Mouse (Mus musculus) left cerebral cortex, postnatal 36 days (tissue): Measurements from ENCODE around the gene Pex6. TPM values are rescaled to one million over a fixed set of nuclear protein-coding genes. Genes with fewer than 3 reads are reported as not detected.

Experiments
- DNase-seq, 2 experiments: peaks; one replicate each; pipeline ENCODE4 v3.0.0; 2021 to 2022; ENCODE audit warnings: low spot score in 2 of 2, mixed read lengths in 1 of 2
- intact Hi-C: fragments of 180-260 bp; cut with DNase I; formaldehyde crosslinking; loops from one replicate; pipeline ENCODE4 v1.15.1; 2025
- total RNA-seq, 2 experiments: library from RNA; stranded (reverse); gene quantifications; 2 replicates each; pipeline ENCODE4 v1.2.3; 2021

Gene Pex6
- total RNA-seq, result 10 to 100 TPM; 50.6 to 52.4 TPM

DNA sequence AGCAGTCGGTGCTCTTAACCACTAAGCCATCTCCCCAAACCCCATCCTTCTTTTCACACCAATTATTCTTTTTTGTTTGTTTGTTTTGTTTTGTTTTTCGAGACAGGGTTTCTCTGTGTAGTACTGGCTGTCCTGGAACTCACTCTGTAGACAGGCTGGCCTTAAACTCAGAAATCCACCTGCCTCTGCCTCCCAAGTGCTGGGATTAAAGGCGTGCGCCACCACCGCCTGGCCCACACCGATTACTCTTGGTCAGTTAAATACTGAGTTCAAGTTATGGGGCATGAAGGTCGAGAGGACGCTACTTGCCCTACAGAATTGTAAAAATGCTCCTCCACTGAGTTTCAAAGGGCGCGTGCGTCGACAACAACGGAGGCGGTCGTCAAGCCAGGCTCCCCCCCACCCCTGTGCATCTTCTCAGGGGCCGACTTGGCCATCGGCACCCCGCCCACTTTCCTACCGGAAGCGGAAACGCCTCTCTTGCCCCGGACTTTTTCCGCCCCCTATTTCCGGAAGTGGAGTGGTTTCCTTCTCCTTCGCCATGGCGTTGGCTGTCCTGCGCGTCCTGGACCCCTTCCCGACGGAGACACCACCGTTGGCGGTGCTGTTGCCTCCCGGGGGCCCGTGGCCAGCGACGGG is at the start of gene Pex6:
Gene Pex6 (plus strand): TSS at position 505 of the 639 bp plus-strand sequence.
- intact Hi-C loops, result loop anchor here (5.0 kb wide), 1 partner anchor 39 kb away; the partner anchor contains the start of gene Rrp36
- DNase-seq, result peak; percentile 92 to 93

- no peak for DNase-seq
- intact Hi-C loops, result no loop called here
Measured at GRCm38 (mm10) chr17:46661981-46662380, 49.3 kb upstream of the Pex6 start.

DNA sequence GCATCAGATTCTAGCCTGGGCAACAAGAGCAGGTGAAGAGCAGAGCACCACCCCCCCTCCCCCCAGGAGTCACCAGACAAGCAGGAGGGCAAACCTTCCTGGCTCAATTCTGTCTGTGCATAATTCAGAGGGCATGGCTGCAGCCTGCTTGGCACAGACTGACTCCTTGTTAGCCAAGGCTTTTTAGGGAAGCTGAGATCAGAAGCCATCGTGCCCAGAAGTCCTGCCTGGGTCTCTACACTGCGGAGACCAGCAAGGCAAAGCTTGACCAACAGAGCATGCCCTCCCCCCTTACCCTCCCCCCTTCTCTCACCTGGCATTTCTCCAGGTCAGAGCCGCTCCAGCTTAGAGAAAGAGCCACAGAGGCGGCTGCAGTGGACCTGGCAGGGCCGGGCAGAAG is 48.5 kb upstream of the Pex6 start:
- DNase-seq, result no peak
- intact Hi-C loops, result no loop called here

DNA sequence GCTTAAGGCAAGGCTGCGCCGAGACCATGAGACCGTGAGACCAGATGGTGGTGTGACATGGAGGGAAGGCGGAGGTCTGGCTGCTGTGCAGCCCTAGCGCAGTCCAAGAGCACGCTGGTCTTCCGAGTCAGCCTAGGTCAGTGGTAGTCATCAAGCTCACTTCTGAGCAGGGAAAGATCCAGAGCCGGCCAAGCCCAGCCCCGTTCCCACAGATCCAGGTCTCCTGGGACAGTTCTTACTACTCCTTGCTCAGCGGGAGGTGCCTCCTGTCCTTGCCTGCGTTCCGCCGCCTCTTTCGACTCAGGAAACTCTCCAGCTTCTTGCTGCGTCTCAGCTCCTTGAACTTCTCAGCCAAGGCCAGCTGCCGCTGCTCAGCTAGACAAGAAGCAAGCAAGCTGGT is 43.6 kb upstream of the Pex6 start:
- intact Hi-C loops, result no loop called here
- DNase-seq, result no peak

DNA sequence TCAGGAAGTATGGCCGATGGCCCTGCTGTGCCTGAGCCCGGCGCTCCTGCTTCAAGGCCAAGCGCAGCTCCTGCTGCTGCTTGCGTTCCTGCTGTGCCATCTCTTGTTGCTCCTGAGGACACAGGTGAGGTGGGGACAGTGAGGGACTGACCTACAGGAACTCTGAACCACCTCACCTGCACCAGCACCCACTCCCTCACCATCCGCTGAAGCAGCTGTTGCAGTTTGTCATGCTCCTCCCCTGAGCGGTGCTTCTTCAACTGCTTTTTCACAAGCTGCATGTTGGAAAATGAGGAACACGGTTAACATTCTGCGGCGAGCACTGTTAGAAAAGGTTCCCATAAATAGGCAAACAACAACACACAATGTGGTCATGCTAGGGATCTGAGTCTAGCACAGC is 41.4 kb upstream of the Pex6 start:
- intact Hi-C loops, result loop anchor here (5.0 kb wide), 1 partner anchor 42 kb away; the partner anchor contains the start of gene Pex6
- DNase-seq, result no peak

DNA sequence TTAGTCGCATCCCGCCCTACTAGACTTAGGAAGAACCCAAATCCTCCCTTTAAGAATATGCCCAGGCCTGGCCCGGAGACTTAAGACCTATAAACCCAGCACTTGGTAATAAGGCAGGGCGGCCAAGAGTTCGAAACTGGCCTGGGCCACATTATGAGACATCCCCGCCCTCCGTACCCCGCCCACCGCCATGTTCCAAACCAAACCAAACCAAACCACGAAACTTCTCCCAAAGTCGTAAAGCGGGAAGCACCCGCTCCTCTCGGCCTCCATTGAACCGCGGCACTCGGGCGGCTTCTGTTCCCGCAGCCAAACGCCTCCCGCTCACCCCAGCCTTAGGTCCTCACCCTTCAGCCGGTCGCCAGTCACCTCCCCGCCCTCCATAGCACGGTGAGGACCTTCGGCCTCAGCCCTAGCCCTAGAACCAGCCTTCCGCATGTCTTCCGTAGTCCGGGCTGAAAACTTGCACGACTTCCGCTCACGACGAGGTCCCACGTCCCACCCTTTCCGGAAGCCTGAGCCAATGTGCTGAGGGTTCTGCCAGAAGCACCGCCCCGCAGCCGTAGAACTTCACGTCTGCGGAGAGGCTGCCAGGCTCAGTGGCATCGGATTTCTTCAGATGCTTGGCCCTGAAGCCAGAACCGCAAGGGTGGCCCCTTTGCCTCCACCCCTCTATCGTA is 37.3 kb upstream of the Pex6 start, which contains the start of gene Rrp36:
Gene Rrp36 (minus strand): TSS at position 503 of the 680 bp plus-strand sequence.
- intact Hi-C loops, result loop anchor here (5.0 kb wide), 1 partner anchor 38 kb away; the partner anchor contains the start of gene Pex6
- peak; percentile 88 to 89 for DNase-seq

DNA sequence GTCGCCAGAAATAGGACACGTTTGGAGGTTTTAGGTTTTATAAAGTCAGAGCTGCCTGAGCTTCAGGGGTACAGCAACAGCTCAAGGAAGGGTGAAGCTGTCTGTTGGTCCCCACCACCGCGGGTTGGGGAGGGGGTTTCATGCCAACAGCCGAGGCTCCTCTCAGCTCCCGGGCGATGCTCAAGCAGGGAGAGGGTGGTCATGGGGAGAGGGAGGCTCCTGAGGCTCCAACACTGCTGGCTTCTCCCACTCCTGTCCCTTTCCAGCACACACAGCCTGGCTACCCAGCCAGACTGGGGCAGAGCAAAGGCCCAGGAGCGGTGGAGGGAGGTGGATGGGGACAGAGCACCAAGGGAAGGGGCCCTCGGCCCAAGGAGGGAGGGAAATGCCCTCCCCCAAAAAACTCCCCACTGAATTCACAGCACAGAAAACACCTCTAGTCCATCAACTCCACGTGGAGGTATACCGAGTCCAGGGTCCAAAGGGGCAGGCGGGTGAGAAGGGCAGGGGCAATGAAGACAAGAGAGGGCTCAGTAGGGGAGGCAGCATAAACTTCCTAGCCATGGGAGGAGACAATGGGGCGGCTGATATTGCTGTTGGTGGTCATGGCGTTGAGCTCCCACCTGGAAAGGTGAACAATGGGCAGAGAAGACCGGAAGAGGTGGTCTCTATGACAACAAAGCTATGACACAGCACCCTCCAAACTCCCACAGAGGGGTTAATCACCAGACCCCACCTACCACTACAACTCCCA is 36.6 kb upstream of the Pex6 start:
- intact Hi-C loops, result loop anchor here (5.0 kb wide), 1 partner anchor 38 kb away; the partner anchor contains the start of gene Pex6
- no peak for DNase-seq

DNA sequence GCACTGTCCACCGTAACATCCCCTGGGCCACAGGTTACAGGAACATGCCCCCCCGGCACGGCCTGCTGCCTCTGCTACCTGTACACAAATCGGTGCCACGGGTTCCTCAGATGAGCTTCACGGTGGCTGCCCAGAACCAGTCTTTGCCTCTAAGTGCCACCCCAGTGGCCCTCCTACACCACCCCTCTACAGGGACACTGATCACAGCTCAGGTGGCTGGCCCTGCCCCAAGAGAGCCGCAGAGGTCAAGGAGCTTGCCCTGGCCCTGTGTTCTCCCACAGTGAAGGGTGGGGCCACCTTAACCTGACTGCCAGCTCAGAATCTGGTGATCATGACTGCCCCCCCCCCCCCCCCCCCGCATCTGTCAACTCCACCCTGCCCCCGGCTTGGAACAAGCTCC is 32.8 kb upstream of the Pex6 start, which contains the start of gene Mea1:
Gene Mea1 (plus strand): TSS at position 378 of the 400 bp plus-strand sequence.
- intact Hi-C loops, result no loop called here

DNA sequence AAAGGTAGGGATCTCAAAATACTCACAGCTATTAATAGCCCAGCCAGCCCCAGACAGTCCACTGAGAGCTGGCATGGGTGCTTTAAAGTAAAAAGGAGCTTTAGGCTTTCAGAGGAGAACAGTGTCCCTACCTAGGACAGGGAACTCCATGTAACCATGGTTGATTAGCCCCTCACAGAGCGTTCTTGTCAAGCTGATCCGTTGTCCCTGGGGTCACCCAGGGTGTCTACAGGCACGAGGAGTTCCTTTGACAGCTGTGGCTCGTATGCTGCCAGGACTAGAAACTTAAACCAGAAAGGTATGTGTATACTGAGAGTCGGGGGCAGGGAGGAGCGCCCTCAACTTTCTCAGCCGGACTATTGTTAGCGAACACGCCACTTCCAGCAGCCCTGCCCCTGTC is 32.4 kb upstream of the Pex6 start:
- no peak for DNase-seq
- intact Hi-C loops, result no loop called here

More for the DNA sequence above, 32.8 kb upstream of the Pex6 start, which contains the start of gene Mea1:
- no peak for DNase-seq

DNA sequence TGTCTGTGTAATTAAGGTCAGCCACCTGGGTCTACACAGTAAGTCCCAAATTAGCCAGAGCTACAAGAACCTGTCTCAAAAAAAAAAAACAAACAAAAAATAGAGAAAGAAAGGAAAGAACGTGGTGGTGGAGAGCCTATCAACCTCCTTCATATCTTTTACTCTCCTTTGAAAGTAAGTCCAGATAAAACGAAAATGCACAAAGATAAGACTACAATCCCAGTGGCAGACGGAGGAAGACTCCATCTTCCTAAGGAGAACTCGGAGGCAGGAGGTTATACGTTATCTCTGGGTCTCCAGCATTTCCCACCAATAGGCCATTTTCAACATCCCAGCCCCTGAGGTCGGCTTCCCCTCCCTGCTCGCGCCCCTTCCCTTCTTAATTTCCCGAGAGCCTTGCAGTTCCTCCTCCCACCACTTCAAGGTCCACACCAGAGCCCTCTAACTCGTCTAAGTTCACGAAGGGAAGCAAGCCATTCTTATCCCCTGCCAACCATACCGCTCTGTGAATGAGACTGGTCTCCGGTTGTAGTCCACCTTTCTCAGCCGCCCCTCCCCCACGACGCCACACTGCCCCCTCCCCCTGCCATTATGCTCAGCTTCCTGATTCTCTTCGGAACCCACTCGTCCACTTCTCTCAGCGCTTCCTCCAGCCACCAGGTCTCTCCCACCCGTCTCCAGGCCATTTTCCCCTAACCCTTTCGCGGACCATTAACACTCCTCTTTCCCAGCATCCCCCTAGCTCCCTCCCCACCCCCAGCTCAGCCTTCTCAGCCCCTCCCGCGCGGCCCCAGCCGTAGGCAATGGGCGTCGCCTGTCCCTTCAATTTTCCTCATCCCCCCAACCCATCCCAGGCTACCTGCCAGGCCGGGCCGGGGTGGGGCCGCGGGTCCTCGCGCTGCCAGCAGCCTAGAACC is 31.2 kb upstream of the Pex6 start:
- no peak for DNase-seq
- intact Hi-C loops, result loop anchor here (2.0 kb wide), 1 partner anchor 33 kb away; the partner anchor contains the start of genes Klc4 and Mrpl2

DNA sequence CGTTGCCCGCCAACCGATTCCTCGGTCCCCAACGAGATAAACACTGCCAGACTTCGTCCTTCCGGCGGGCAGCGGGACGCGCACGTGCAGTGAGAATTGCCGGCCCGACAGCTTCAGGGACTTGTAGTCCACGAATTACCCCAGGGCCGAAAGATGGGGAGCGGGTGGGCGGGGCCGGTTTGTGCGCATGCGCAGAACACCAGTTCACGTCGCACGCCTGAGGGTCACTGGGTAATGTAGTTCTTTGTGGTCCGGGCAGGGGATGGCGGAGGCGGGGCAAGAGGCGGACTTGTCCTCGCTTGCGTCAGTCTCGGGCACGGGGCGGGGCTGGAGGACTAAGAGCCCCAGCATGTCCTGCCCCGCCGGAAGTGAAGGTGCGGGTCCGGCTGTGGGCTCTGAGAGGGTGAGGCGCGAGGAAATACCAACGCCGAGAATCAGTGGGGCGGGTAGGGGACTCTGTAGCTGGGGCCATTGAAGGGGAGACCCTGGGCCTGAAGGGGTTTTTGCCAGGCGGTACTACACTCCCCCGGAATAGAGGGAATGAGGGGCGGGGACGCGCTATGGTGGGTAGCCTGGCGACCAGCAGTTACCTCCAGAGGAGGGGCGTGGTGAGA is 30.4 kb upstream of the Pex6 start, which contains the start of gene Klhdc3:
Gene Klhdc3 (minus strand): TSS at position 155 of the 614 bp plus-strand sequence.
- intact Hi-C loops, result loop anchor here (2.0 kb wide), 1 partner anchor 34 kb away; the partner anchor contains the start of genes Klc4 and Mrpl2
- DNase-seq, result peak; percentile 96 to 97

GRCm38 (mm10) chr17:46681466-46682118 is 29.7 kb upstream of the Pex6 start:
- no peak for DNase-seq
- intact Hi-C loops, result loop anchor here (2.0 kb wide), 1 partner anchor 35 kb away; the partner anchor contains the start of genes Klc4 and Mrpl2

DNA sequence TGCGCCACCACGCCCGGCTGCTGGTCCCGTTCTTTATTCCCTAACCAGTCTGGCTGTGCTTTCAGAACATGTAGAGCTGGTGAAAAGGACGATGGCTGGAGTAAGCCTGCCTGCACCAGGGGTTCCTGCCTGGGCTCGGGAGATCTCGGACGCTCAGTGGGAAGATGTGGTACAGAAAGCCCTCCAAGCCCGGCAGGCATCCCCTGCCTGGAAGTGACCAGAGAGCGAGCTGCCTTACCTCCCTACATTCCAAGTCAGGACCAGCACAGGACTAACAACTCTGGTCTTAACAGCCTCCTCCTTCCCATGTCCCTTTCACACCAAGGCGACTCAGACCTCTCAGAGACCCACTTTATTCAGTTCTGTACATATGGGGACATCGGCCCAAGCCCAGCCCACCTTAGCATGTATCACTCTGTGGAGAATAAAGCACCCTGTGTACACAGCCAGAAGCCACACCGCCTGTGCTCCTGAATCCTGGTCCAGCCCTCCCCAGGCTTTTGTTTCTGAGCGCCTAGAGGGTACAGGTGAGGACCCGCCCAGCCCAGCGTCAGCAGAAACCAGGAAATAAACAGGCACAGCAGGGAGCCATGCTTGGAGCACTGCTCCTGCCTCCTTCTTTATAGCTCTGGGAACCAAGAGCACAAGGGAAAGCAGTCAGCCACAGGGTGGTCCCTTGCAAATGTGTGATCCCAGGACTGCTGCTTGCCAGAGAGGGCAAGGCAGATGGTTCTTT is 28.4 kb upstream of the Pex6 start:
- intact Hi-C loops, result no loop called here
- DNase-seq, result no peak

DNA sequence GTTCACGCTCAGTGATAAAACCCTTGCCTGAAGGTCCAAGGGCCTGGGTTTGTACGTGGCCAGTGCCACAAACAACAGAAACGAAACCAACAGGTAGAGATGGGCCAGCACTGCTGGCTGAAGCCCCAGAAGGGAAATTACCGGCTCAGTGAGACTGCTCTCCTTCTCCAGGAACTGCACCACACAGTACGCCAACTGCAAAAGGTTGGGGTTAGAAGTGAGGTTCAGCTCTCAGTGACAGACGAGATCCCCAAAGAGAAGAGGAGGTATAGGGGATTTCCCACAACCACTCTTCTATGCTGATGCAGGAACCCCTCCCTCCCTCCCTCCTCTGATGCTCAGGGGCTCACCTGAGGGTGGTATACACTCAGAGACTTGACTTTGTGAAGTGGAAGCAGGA is 25.4 kb upstream of the Pex6 start:
- DNase-seq, result no peak
- intact Hi-C loops, result no loop called here

DNA sequence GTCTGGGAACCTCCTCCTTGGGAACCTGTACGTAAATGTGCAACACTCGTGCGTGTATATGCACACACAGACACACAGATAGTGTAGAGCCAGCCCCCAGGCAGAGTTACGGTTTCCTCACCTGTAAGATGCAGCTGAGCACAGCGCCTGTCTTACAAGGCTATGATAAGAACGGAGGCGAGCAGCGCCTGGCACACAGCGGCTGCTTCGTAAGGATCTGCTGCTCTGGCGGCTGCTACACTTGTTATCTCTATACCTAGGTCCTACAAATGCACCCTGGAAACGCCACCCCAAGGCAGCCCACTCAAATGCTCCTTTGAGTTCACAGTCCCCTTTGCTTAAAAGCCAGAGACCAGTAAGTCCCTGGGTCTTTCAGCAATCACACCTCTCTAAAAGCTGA is 20.6 kb upstream of the Pex6 start:
- no peak for DNase-seq
- intact Hi-C loops, result no loop called here

DNA sequence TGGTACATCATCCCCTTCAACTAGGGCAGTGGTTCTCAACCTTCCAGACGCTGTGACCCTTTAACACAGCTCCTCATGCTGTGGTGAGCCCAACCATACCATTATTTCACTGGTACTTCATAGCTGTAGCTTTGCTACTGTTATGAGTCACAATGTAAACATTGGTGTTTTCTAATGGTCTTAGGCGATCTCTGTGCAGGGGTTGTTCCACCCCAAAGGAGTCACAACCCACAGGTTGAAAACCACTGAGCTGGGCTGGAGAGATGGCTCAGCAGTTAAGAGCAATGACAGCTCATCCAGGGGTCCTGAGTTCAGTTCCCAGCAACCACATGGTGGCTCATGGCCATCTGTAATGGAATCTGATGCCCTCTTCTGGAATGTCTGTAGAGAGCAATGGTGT is 19.9 kb upstream of the Pex6 start:
- no peak for DNase-seq

DNA sequence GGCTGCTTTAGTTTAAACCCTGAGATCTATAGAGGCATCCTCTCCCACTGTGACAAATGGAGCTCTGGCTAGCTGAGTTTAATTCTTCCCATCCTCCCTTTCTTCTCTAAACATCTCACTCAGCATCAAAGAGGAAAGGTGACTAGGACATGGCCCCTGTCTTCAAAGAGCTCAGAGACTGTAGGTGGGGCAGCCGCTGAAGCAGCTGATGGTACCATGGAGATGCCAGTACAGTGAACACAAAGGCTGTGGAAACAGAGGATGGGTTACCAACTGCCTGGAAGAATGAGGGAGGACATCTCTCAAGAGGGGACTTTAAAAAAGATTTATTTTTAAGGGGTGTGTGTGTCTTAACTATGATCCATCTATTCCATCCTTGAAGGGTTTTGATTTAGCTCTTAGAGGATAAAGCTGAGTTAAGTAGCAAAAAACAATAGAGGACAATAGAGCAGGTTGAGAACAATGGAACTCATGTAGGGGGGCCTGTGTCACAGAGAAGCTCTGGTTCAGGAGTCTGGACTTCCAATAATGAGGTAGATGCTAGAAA is 16.7 kb upstream of the Pex6 start:
- intact Hi-C loops, result no loop called here
- no peak for DNase-seq

More for the DNA sequence above, 19.9 kb upstream of the Pex6 start:
- intact Hi-C loops, result no loop called here
